Mouse (Mus musculus): Measurements from ENCODE around the gene Wnt3a. TPM values are rescaled to one million over a fixed set of nuclear protein-coding genes. Genes with fewer than 3 reads are reported as not detected.

Gene Wnt3a
- polyA plus RNA-seq, 1 experiment from 2014 or later = 2.6 TPM

DNA sequence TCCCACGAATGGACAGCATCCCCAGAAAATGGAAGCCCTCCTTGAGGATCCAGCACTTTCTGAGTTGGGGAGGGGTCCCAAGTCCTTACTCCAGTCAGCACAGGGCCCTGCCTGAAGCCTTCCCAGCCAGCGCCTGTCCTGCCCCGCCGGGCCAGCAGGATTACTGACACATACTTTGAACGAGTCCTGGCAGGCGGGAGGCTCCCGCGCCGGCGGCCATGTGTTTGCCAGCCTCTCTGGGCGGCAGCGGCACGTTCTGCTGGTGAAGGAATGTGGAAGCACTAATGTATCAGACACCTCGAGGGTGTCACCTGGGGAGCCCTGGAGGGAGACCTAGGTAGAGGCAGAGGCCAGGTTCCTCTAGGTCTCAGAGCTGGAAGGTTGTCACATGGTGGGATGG, 6.4 kb downstream of the Wnt3a start:
- Histone ChIP-seq H3K4me2 (replicated peaks) (no peak overlapping the region), H3K9ac (no peak overlapping the region), H3K4me1 (0 out of 2 replicates have a peak, but pooled peaks cover 5% of the 10 kb centered on the region), H3K27me3 (peaks cover 77% of the 10 kb centered on the region), H3K4me3 (no peak overlapping the region), H3K27ac (no peak overlapping the region), H3K36me3 (no peaks in the 10 kb centered on the region), H3K9me3 (no peaks in the 10 kb centered on the region)
- WGBS = 21% methylated on average over 14 of the region's 14 CpGs
- no peak for ATAC-seq (ENCODE audit: insufficient number of reproducible peaks, insufficient read depth, low FRiP score, low TSS enrichment)

DNA sequence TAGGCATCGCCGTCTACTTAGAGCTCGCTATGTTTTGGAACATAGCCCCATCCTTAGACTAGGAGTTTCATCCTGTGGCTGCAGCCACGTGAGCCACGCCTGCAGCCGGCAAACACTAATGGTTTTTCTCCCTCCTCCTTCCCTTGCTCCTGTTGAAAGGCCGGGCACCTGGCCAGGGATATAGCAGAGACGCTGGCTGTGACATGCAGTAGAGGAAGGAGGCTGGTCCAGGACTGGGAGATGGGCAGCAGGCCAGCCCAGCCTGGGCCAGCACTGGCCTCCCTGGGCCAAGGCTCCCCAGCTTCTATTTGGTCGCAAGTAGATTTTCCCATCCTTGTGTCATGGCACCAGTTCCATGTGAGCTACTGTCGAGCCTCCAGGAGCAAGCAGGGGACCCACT, 7.6 kb downstream of the Wnt3a start:
- whole genome bisulfite sequencing = 75% methylated on average over 10 of the region's 10 CpGs

DNA sequence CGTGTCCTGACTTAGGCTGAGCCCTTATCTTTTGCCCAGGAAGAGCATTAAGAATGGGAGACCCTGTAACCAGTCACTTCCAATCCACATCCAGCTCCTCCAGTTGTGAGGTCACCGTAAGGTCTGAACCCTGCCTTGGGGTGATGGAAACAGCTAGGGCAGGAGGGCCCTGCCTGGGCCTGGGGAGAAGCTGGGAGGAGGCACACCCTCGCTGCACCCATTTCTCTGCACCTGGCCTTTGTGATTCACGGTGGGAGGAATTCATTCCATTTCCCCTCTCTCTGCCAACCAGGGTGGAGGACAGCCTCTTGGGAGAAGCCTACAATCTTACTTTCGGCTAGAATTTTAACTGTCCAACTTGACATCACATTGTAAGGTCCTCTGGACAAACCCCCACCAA, 8.4 kb downstream of the Wnt3a start:
- Histone ChIP-seq H3K4me2 (replicated peaks) (no peak overlapping the region), H3K9me3 (no peaks in the 10 kb centered on the region), H3K36me3 (no peaks in the 10 kb centered on the region), H3K27me3 (peaks cover 56% of the 10 kb centered on the region), H3K4me3 (no peak overlapping the region), H3K9ac (no peak overlapping the region), H3K4me1 (no peaks in the 10 kb centered on the region), H3K27ac (no peak overlapping the region)
- ATAC-seq (ENCODE audit: insufficient number of reproducible peaks, insufficient read depth, low FRiP score, low TSS enrichment) = no peak
- WGBS = 61% methylated on average over 5 of the region's 5 CpGs

More for the DNA sequence above, 7.6 kb downstream of the Wnt3a start:
- H3K4me3 ChIP-seq = no peak overlapping the region
- no peak for ATAC-seq (ENCODE audit: insufficient number of reproducible peaks, insufficient read depth, low FRiP score, low TSS enrichment)
- no peaks in the 10 kb centered on the region for H3K9me3 ChIP-seq
- H3K27me3 ChIP-seq = peaks cover 65% of the 10 kb centered on the region
- H3K9ac ChIP-seq = no peak overlapping the region
- no peaks in the 10 kb centered on the region for H3K36me3 ChIP-seq
- no peak overlapping the region for H3K4me2 ChIP-seq (replicated peaks)
- no peak overlapping the region for H3K27ac ChIP-seq
- H3K4me1 ChIP-seq = no peaks in the 10 kb centered on the region

DNA sequence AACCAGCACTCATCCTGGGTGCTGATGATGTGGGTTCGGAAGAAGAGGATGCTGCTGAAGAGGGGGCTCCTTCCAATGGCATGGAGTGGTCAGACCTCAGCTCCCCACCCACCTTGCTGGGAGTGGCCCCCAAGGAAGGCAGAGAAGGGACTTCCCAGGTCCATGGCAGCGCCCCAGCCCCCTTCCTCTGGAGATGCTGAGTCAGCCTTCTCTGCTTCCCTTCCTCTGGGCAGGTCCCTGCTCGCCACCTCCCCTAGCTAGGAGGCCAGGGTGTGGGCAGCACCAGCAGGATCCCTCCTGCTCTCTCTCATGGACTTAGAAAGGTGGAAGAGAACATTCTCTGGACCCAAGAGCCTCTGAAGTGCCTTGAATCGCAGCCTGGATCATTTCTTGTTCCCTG, 12.5 kb downstream of the Wnt3a start:
- 72% methylated on average over 4 of the region's 4 CpGs for WGBS
- H3K4me1 ChIP-seq = no peaks in the 10 kb centered on the region
- H3K4me2 ChIP-seq (replicated peaks) = no peak overlapping the region
- no peaks in the 10 kb centered on the region for H3K36me3 ChIP-seq
- H3K9me3 ChIP-seq = no peaks in the 10 kb centered on the region
- H3K9ac ChIP-seq = no peak overlapping the region
- no peak overlapping the region for H3K27ac ChIP-seq
- H3K27me3 ChIP-seq = peaks cover 26% of the 10 kb centered on the region
- H3K4me3 ChIP-seq = no peak overlapping the region
- no peak for ATAC-seq (ENCODE audit: insufficient number of reproducible peaks, insufficient read depth, low FRiP score, low TSS enrichment)

DNA sequence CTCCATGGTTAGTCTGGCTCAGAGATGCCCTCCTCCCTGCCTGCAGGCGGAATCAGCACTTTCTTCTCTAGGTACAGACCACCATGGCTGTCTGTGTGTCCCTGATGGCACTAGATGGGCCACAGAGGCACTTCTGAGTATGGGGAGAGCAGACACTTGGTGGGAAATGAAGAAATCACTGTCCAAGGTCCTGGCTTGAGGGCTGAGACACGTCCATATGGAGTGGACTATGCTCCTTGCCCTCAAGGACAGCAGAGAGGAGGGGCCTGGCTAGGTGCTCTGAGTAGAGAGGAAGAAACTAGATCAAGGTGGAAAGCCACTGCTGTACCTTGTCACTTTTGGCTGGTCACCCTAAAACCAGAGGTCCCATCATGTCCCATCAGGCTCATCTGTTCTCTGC, 13.7 kb downstream of the Wnt3a start:
- Histone ChIP-seq H3K9ac (no peak overlapping the region), H3K27me3 (peaks cover 20% of the 10 kb centered on the region)

DNA sequence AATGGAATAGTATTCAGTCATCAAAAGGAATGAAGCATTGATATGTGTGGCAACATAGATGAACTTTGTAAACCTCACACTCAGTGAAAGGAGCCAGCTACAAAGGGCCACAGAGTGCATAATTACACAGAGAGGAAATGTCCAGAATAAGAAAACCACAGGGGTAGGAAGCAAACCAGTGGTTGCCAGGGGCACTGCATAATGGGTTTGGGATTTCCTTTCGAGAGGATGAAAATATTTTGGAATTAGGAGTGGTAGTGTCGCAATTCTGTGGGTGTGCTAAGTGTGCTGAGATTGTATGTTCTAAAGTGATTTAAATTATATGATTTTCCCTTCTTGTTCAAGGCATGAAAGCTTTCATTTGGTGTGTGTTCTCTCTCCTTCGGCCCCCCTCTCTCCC, 16.4 kb downstream of the Wnt3a start:
- no peak for ATAC-seq (ENCODE audit: insufficient number of reproducible peaks, insufficient read depth, low FRiP score, low TSS enrichment)
- Histone ChIP-seq H3K27me3 (peaks cover 11% of the 10 kb centered on the region; the same call in 1 of the 2 replicates), H3K36me3 (no peaks in the 10 kb centered on the region), H3K4me3 (no peak overlapping the region), H3K4me1 (no peaks in the 10 kb centered on the region), H3K27ac (no peak overlapping the region), H3K9me3 (no peaks in the 10 kb centered on the region), H3K9ac (no peak overlapping the region), H3K4me2 (replicated peaks) (no peak overlapping the region)
- 48% methylated on average over 2 of the region's 3 CpGs for WGBS

More for the DNA sequence above, 13.7 kb downstream of the Wnt3a start:
- Histone ChIP-seq H3K27ac (no peak overlapping the region), H3K4me3 (no peak overlapping the region), H3K36me3 (no peaks in the 10 kb centered on the region), H3K4me2 (replicated peaks) (no peak overlapping the region), H3K4me1 (no peaks in the 10 kb centered on the region), H3K9me3 (no peaks in the 10 kb centered on the region)
- ATAC-seq (ENCODE audit: insufficient number of reproducible peaks, insufficient read depth, low FRiP score, low TSS enrichment) = no peak
- WGBS = 33% methylated on average over 2 of the region's 2 CpGs

DNA sequence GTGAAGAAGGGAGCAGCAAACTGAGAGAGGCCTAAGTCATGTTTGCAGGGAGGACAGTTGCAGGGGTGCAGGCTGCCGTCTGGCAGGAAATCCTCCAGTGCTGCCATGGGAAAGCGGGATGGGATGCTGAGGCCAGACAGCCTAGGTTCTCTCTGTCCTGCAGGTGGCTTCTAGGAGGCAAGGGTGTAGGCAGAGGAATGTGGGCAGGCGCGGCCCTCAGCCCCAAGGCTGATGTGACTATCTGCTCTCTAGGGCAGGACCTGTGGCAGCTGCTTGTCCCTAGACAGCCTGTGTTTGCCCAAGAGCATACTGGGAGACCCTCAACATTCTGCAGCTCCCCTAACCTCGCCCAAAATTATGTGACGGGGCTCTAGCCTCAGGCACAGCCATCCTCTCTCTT, 23.8 kb downstream of the Wnt3a start:
- H3K27me3 ChIP-seq = peaks cover 55% of the 10 kb centered on the region
- H3K4me3 ChIP-seq = no peak overlapping the region
- ATAC-seq (ENCODE audit: insufficient number of reproducible peaks, insufficient read depth, low FRiP score, low TSS enrichment) = no peak
- H3K4me1 ChIP-seq = peaks cover 11% of the 10 kb centered on the region; the same call in 1 of the 2 replicates
- H3K27ac ChIP-seq = no peak overlapping the region
- WGBS = 19% methylated on average over 6 of the region's 6 CpGs
- no peak overlapping the region for H3K9ac ChIP-seq
- no peaks in the 10 kb centered on the region for H3K36me3 ChIP-seq
- no peaks in the 10 kb centered on the region for H3K9me3 ChIP-seq
- no peak overlapping the region for H3K4me2 ChIP-seq (replicated peaks)

DNA sequence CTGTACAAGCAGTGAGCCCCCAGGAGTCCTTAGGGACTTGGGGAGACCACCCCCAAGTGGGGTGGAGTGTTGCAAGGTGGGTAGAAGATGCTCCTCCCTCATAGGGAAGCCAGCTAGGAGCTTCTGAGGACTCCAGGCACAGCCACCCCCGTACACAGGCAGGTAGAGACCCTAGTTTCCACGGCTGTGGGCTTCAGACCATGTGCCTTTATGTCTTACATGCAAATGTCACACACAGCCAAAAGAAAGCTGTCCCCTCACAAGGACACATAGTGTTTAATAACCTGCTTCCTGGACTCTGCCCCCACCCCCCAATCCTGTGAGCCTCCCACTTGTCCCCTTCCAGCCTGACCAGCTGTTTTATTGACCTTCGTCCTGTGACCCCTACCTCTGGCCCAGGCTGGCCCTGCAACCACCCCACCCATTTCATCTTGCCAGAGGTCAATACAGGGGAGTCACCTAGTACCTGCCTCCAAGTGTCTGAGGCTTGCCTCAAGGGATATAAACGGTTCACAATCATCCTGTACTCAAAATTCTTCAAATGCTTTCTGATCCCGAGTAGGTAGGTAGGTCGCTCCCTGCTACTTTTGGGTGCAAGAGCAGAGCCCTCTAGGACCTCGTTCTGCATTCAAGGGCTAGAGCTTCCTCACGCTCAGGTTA, 25.3 kb downstream of the Wnt3a start:
- peaks cover 11% of the 10 kb centered on the region; the same call in 1 of the 2 replicates for H3K4me1 ChIP-seq
- ATAC-seq (ENCODE audit: insufficient number of reproducible peaks, insufficient read depth, low FRiP score, low TSS enrichment) = no peak
- H3K4me2 ChIP-seq (replicated peaks) = no peak overlapping the region
- no peaks in the 10 kb centered on the region for H3K9me3 ChIP-seq
- H3K4me3 ChIP-seq = no peak overlapping the region
- H3K27me3 ChIP-seq = peaks cover 55% of the 10 kb centered on the region
- no peak overlapping the region for H3K9ac ChIP-seq
- no peaks in the 10 kb centered on the region for H3K36me3 ChIP-seq
- no peak overlapping the region for H3K27ac ChIP-seq
- 59% methylated on average over 8 of the region's 8 CpGs for WGBS

DNA sequence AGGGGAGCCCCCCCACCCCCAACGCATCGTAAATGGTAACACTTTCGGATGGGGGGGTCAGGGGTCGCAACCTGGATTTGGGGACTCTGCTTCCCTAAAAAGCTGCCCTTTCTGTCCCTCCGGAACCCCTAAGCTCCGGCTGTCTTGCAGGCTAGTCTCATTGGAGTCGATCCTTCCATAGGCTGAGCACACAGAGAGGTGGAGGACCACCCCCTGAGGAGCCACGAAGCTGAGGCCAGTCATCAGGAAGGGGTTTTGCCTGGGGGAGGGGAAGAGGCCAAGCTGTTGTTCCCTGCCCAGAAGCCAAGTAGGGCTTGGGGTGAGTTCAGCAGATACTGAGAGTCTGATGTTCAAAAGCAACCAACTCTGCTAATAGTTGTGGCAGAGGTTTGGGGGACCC, 26.0 kb downstream of the Wnt3a start:
- no peak for ATAC-seq (ENCODE audit: insufficient number of reproducible peaks, insufficient read depth, low FRiP score, low TSS enrichment)
- 4% methylated on average over 8 of the region's 8 CpGs for WGBS
- H3K27ac ChIP-seq = no peak overlapping the region
- no peaks in the 10 kb centered on the region for H3K9me3 ChIP-seq
- peak overlapping the region; percentile 50 for H3K4me3 ChIP-seq
- peak overlapping the region; percentile 90 for H3K4me2 ChIP-seq (replicated peaks)
- H3K27me3 ChIP-seq = peaks cover 55% of the 10 kb centered on the region
- H3K4me1 ChIP-seq = peaks cover 11% of the 10 kb centered on the region; the same call in 1 of the 2 replicates
- H3K36me3 ChIP-seq = no peaks in the 10 kb centered on the region
- H3K9ac ChIP-seq = peak overlapping the region; percentile 58; the same call in 1 of the 2 replicates

DNA sequence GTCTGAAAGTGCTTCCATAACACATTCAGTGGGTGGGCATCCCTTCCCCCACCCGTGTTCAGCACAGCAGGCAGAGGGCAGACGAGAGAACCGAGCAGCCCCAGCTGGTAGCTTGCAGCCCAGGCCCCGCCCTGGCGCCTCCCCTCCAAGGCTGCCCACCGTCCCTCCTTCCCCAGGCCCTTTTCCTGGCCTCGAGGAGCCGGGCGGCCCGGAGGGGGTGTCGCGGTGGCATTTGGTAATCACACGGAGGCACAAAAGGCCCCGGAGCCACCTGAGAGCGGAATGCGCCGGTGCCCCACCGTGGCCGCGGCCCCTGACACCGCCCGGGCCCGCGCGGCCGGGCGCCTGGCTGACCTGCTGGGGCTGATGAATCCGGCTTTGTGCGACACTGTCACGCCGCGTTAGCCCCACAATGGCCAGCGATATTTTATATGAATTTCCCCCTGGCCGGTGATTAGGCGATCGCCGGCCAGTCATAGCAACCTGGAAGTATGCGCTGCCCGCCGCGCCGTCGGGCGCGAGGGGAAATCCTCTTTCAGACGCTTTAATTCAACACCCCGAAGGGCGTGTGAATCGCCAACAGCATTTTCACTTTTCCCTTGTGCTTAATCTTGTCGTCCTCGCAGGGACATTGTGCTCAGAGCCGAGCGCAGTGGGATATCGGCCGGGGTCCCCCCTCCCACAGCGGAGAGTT, 26.5 kb downstream of the Wnt3a start:
- no peaks in the 10 kb centered on the region for H3K36me3 ChIP-seq
- peak overlapping the region; percentile 50 for H3K4me3 ChIP-seq
- H3K9ac ChIP-seq = peak overlapping the region; percentile 58
- WGBS = under 1% methylated on average over 56 of the region's 56 CpGs
- H3K27ac ChIP-seq = no peak overlapping the region
- H3K4me2 ChIP-seq (replicated peaks) = peak overlapping the region; percentile 90
- H3K9me3 ChIP-seq = no peaks in the 10 kb centered on the region
- H3K4me1 ChIP-seq = peaks cover 11% of the 10 kb centered on the region; the same call in 1 of the 2 replicates
- peaks cover 55% of the 10 kb centered on the region for H3K27me3 ChIP-seq
- peak; percentile 49; the same call in 1 of the 2 replicates for ATAC-seq (ENCODE audit: insufficient number of reproducible peaks, insufficient read depth, low FRiP score, low TSS enrichment)

DNA sequence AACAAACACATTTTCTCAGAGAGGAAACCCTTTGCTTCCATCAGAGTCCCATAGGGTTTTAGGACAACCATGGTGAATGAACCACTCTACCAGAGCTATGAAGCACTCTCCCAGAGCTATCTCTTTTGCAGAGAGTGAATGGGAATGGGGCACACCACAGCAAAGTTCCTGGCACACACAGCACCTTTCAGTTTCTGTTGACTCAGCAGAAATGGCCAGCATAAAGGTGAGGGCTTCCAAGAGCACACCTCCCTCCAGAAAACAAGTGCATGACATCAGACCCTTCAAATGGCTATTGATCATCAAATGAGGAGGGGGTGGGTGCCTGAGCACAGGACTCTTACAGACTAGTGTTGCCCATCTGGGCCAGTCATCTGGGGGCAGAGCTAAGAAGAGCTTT, 28.2 kb downstream of the Wnt3a start:
- Histone ChIP-seq H3K4me3 (no peak overlapping the region), H3K9me3 (no peaks in the 10 kb centered on the region), H3K27me3 (peaks cover 53% of the 10 kb centered on the region), H3K4me2 (replicated peaks) (no peak overlapping the region), H3K9ac (no peak overlapping the region), H3K36me3 (no peaks in the 10 kb centered on the region), H3K27ac (no peak overlapping the region), H3K4me1 (peaks cover 11% of the 10 kb centered on the region; the same call in 1 of the 2 replicates)
- ATAC-seq (ENCODE audit: insufficient number of reproducible peaks, insufficient read depth, low FRiP score, low TSS enrichment) = no peak
